Mouse (Mus musculus) myocyte (in vitro differentiated cells): ENCODE data around the gene Speg. TPM values are rescaled to one million over a fixed set of nuclear protein-coding genes. Genes with fewer than 3 reads are reported as not detected.

ENCODE experiments used
- H3K27me3 ChIP-seq: one replicate; pipeline ENCODE4 v1.6.1; 2011; ENCODE audit not compliant: control insufficient read depth, insufficient read depth, insufficient read length
- H3K36me3 ChIP-seq: one replicate; pipeline ENCODE4 v1.6.1; 2011; ENCODE audit not compliant: control insufficient read depth, insufficient read depth
- H3K4me2 ChIP-seq: one replicate; pipeline ENCODE4 v1.6.1; 2011; ENCODE audit warnings: low read depth, control low read depth
- H3K4me3 ChIP-seq: one replicate; pipeline ENCODE4 v1.5.1; 2011; ENCODE audit warnings: mild to moderate bottlenecking, control low read depth, moderate library complexity
- H3K79me2 ChIP-seq: one replicate; pipeline ENCODE4 v1.6.1; 2011; ENCODE audit not compliant: control insufficient read depth, insufficient read depth
- H3ac ChIP-seq: one replicate; pipeline ENCODE4 v1.6.1; 2011; ENCODE audit not compliant: control insufficient read depth, insufficient read length
- CEBPB ChIP-seq: IDR thresholded peaks from 2 replicates; pipeline ENCODE4 v1.6.1; 2011; ENCODE audit warnings: mild to moderate bottlenecking, moderate library complexity; ENCODE audit not compliant: poor library complexity, insufficient read depth, severe bottlenecking
- E2F4 ChIP-seq: IDR thresholded peaks from one replicate; pipeline ENCODE4 v1.6.1; 2011; ENCODE audit warnings: mild to moderate bottlenecking, control low read depth, moderate library complexity; ENCODE audit not compliant: insufficient read depth
- MAX ChIP-seq: IDR thresholded peaks from one replicate; pipeline ENCODE4 v1.6.1; 2011; ENCODE audit warnings: low read depth, mild to moderate bottlenecking, control low read depth
- MYOD1 ChIP-seq, 3 experiments: IDR thresholded peaks; one replicate each; pipeline ENCODE4 v1.6.1; 2011; ENCODE audit warnings: control low read depth in 2 of 3, low read depth in 2 of 3, mild to moderate bottlenecking in 2 of 3, moderate library complexity in 1 of 3; ENCODE audit not compliant: insufficient read length in 2 of 3, control insufficient read depth in 1 of 3
- MYOG ChIP-seq, 3 experiments: IDR thresholded peaks; one replicate each; pipeline ENCODE4 v1.6.1; 2011; ENCODE audit warnings: control low read depth in 2 of 3, low read depth in 2 of 3, mild to moderate bottlenecking in 2 of 3; ENCODE audit not compliant: insufficient read length in 2 of 3, control insufficient read depth in 1 of 3, insufficient read depth in 1 of 3
- POLR2A ChIP-seq: IDR thresholded peaks from one replicate; pipeline ENCODE4 v1.6.1; 2011; ENCODE audit warnings: low read depth, mild to moderate bottlenecking, control low read depth, moderate library complexity; ENCODE audit not compliant: insufficient read length
- POLR2AphosphoS2 ChIP-seq: IDR thresholded peaks from one replicate; pipeline ENCODE4 v1.6.1; 2011; ENCODE audit warnings: low read depth, control low read depth; ENCODE audit not compliant: insufficient read length
- REST ChIP-seq: IDR thresholded peaks from one replicate; pipeline ENCODE4 v1.6.1; 2011; ENCODE audit warnings: mild to moderate bottlenecking, control low read depth, moderate library complexity; ENCODE audit not compliant: insufficient read depth, insufficient read length
- SRF ChIP-seq: IDR thresholded peaks from one replicate; pipeline ENCODE4 v1.6.1; 2011; ENCODE audit warnings: low read depth; ENCODE audit not compliant: control insufficient read depth, insufficient read length
- TCF12 ChIP-seq: IDR thresholded peaks from one replicate; pipeline ENCODE4 v1.6.1; 2011; ENCODE audit warnings: mild to moderate bottlenecking, control low read depth; ENCODE audit not compliant: poor library complexity, insufficient read depth, severe bottlenecking
- TCF3 ChIP-seq: IDR thresholded peaks from one replicate; pipeline ENCODE4 v1.6.1; 2011; ENCODE audit warnings: low read depth, control low read depth; ENCODE audit not compliant: insufficient read length
- USF1 ChIP-seq: IDR thresholded peaks from one replicate; pipeline ENCODE4 v1.6.1; 2011; ENCODE audit warnings: low read depth, mild to moderate bottlenecking, control low read depth, moderate library complexity
- polyA plus RNA-seq: library from polyadenylated mRNA; unstranded; fragments of >200 nt; fragmentation: generic; extraction: Trizol; gene quantifications from one replicate; pipeline ENCODE4 v1.2.1, GENCODE M21; 2012; ENCODE audit warnings: missing spikeins

Speg gene
- polyA plus RNA-seq, 1 experiment = 42.3 TPM

GRCm38 (mm10) chr1:75386149-75386548, 11.1 kb downstream of the Speg start:
- Histone ChIP-seq H3K4me3 (no peak overlapping the region), H3K4me2 (peak overlapping the region; percentile 38), H3K79me2 (peaks cover 10% of the 10 kb centered on the region), H3ac (no peak overlapping the region), H3K36me3 (peaks cover 11% of the 10 kb centered on the region), H3K27me3 (no peaks in the 10 kb centered on the region)
- TF ChIP-seq USF1 (no peak), MAX (no peak), REST (no peak), TCF12 (no peak), SRF (no peak), MYOD1 (IDR thresholded peaks at IDR 0.05; ENCODE audit: control insufficient read depth in 1 of 3, insufficient read length in 2 of 3, low read depth in 2 of 3) (no peak), POLR2AphosphoS2 (no peak), MYOG (IDR thresholded peaks at IDR 0.05; ENCODE audit: control insufficient read depth in 1 of 3, insufficient read depth in 1 of 3, insufficient read length in 2 of 3, low read depth in 2 of 3) (no peak), TCF3 (no peak), E2F4 (no peak), CEBPB (no peak), POLR2A (no peak)

- H3K79me2 ChIP-seq = peaks cover 10% of the 10 kb centered on the region
- peaks cover 11% of the 10 kb centered on the region for H3K36me3 ChIP-seq
- H3K4me2 ChIP-seq = no peak overlapping the region
- no peaks in the 10 kb centered on the region for H3K27me3 ChIP-seq
- H3ac ChIP-seq = no peak overlapping the region
- no peak overlapping the region for H3K4me3 ChIP-seq
- peak; percentile 8 for TF ChIP-seq POLR2A
- peak in 1 of 3 experiments; percentile 59 for TF ChIP-seq MYOD1 (IDR thresholded peaks at IDR 0.05; ENCODE audit: control insufficient read depth in 1 of 3, insufficient read length in 2 of 3, low read depth in 2 of 3)
- TF ChIP-seq MYOG (IDR thresholded peaks at IDR 0.05; ENCODE audit: control insufficient read depth in 1 of 3, insufficient read depth in 1 of 3, insufficient read length in 2 of 3, low read depth in 2 of 3) = peak in 1 of 3 experiments; percentile 63
- TF ChIP-seq E2F4 = no peak
Measured at GRCm38 (mm10) chr1:75387469-75387928, 12.4 kb downstream of the Speg start.

GRCm38 (mm10) chr1:75387929-75388897, 13.1 kb downstream of the Speg start:
- H3K36me3 ChIP-seq = peaks cover 11% of the 10 kb centered on the region
- H3K4me2 ChIP-seq = no peak overlapping the region
- peaks cover 4% of the 10 kb centered on the region for H3K79me2 ChIP-seq
- H3K4me3 ChIP-seq = no peak overlapping the region
- H3K27me3 ChIP-seq = no peaks in the 10 kb centered on the region
- TF ChIP-seq POLR2A (peak; percentile 5), CEBPB (no peak)
- no peak overlapping the region for H3ac ChIP-seq

GRCm38 (mm10) chr1:75388898-75389515, 13.9 kb downstream of the Speg start:
- peaks cover 11% of the 10 kb centered on the region for H3K36me3 ChIP-seq

More at GRCm38 (mm10) chr1:75388898-75389515, 13.9 kb downstream of the Speg start:
- TF ChIP-seq TCF3 (no peak), MYOD1 (IDR thresholded peaks at IDR 0.05; ENCODE audit: control insufficient read depth in 1 of 3, insufficient read length in 2 of 3, low read depth in 2 of 3) (no peak), REST (no peak), CEBPB (no peak), MYOG (IDR thresholded peaks at IDR 0.05; ENCODE audit: control insufficient read depth in 1 of 3, insufficient read depth in 1 of 3, insufficient read length in 2 of 3, low read depth in 2 of 3) (no peak), MAX (no peak), POLR2AphosphoS2 (no peak), E2F4 (no peak), POLR2A (no peak), USF1 (no peak), SRF (no peak), TCF12 (no peak)
- H3K79me2 ChIP-seq = peaks cover 3% of the 10 kb centered on the region
- H3K4me2 ChIP-seq = no peak overlapping the region
- no peak overlapping the region for H3K4me3 ChIP-seq
- no peaks in the 10 kb centered on the region for H3K27me3 ChIP-seq
- no peak overlapping the region for H3ac ChIP-seq
